Mouse (Mus musculus) c-Kit-positive CD71-positive TER-119-positive erythroid progenitor cells, embryonic 14.5 days (primary cell): ENCODE data around the gene Alg9.

Experiments used
- DNase-seq: peaks from one replicate; pipeline ENCODE4 v3.0.0-alpha.2; 2013; ENCODE audit warnings: low spot score

The Alg9 gene

DNA sequence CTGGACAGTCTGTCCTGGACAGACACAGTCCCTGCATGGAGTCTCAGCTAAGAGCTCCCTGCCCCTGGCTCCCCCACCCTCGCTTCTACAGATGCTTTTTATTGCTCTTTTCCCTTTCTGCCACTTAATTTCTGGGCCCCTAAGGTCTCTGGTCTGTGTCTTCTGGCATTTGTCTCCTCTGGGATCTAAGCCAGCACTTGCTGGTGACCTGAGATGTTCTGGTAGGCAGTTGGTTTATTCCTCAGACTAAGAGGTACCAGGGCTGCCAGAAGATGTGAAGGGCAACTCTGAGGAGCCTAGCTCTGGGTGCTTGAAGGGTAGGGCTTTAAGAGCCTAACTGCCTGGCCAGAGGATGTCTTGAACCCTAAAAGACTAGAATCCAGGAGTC, 110.8 kb downstream of the Alg9 start:
- no peak for DNase-seq

GRCm38 (mm10) chr9:50886870-50887269, 112.1 kb downstream of the Alg9 start:
- no peak for DNase-seq

DNA sequence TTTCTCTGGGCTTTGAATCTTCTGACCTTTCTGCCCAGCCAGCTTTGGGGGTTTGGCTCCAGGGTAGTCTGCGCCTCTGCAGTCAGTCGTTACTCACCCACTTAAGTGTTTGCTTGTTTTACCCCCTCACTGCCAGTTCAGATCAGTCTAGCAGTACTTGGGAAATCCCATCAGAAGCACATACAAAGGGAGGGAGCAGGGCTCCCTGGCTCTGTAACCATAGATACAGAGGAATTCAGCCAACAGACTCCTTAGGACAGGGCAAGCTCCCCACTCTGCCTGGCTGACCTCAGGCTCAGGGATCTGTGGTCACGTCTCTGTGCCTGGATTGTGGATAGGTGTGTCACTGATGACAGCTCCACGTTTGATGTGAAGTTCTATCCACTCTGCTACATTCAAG, 112.5 kb downstream of the Alg9 start:
- DNase-seq = no peak

DNA sequence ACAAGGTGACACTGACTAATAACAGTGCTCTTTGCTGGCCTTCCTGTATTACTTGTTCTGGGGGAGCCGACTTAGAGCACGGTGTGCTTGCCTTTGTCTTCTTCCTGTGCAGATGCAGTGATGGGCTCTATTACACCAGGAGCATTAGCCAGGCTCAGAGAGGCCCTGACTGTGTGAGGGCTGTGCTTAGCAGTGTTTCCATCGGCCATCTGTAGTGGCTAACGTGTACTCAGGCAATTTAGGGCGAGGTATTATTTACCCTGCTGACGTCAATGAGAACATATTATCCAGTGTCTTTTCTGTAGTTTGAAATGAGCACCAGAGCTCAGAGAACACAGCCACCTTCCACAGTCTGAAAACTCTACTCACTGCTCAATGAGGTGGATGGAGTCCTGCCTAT, 114.4 kb downstream of the Alg9 start:
- DNase-seq = no peak

GRCm38 (mm10) chr9:50889964-50890363, 115.1 kb downstream of the Alg9 start:
- no peak for DNase-seq

GRCm38 (mm10) chr9:50890494-50891090, 115.8 kb downstream of the Alg9 start:
- no peak for DNase-seq
